Mouse (Mus musculus) G1E (cell line): ENCODE measurements around the gene C8b.

ENCODE experiments used
- CTCF ChIP-seq: IDR thresholded peaks from 2 replicates; pipeline ENCODE4 v1.5.1; 2012; ENCODE audit warnings: low read depth, low read length, inconsistent platforms, mixed read lengths
- POLR2AphosphoS5 ChIP-seq: IDR thresholded peaks from 2 replicates; pipeline ENCODE4 v1.6.1; 2012; ENCODE audit warnings: low read depth, low read length, inconsistent platforms; ENCODE audit not compliant: insufficient replicate concordance
- TAL1 ChIP-seq: conservative IDR thresholded peaks from 2 replicates; pipeline ENCODE4 v1.6.1; 2012; ENCODE audit warnings: low read depth, low read length, inconsistent platforms, mixed read lengths

GRCm38 (mm10) chr4:104724258-104724657 lies 41.9 kb upstream of the C8b start:
- TF ChIP-seq CTCF (no peak), TAL1 (no peak), POLR2AphosphoS5 (no peak)
